Mouse (Mus musculus): ENCODE measurements at regions not wholly inside any gene's neighbourhood (a gene's known extent, or its start where the extent isn't known, plus 50 kb on each side); places are given as distances from the start of the nearest gene placed in this dataset.

GRCm38 (mm10) chr2:115126625-115127369, 454.7 kb upstream of the BC052040 start:
- no peak for DNase-seq

DNA sequence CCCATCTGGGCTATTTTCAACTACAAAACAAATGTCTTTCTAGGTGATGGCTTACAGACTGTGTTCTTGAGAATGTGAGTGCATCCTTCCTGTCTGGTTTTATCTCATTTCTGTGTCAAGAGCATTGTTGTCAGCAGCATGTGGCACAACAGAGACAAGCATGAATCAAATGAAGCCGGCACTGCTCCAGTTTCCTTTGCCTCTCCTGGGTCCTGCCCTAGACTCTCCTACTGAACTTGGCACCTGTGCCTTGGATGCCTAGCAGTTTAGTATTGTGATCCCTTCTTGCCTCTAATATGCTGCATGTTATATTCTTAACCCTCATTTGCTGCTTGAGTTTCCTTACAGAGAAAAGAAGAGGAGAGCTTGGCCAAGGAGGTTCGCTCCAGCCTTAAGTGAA, 449.8 kb upstream of the BC052040 start:
- DNase-seq: no peak

GRCm38 (mm10) chr2:115132165-115132592, 449.3 kb upstream of the BC052040 start:
- DNase-seq: no peak

- no peak for DNase-seq
Measured at GRCm38 (mm10) chr2:115141416-115141815, 440.1 kb upstream of the BC052040 start.

GRCm38 (mm10) chr2:115172111-115172510, 409.4 kb upstream of the BC052040 start:
- no peak for DNase-seq

DNA sequence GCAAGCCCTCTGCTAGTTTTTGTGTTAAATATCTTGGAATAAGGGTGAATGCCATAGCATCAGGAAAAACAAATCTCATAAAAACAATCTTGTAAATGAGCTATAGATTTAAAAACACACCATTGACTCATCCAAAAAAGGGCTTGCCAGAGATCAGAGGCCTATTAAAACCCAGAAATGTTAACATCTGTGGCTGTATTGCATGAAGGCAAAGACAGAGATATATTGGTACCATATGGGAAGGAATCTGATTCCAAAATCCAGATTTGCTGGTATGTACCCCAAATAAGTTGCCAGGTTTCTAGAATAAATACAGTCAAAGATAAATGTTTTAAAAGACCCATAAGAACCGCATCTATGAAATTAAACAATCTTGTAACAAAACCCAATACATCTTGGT, 404.4 kb upstream of the BC052040 start:
- DNase-seq: no peak

DNA sequence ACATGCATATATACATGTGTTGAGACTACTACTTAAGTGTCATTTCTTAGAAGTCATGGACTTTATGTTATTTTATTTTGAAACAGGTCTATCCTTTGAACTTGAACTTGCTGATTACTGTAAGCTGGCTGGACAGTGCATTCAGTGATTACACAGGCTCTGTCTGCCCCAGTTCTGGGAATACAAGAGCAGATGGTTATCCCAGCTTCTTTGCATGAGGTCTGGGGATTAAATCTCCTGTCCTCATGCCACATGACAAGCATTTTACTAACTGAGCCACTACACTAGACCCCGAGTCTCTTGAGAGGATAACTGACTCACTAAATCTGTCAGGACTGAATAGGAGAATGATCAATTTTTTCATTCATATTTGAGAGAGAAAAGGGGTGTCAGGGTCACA, 403.6 kb upstream of the BC052040 start:
- DNase-seq: no peak

GRCm38 (mm10) chr2:115211191-115211590, 370.3 kb upstream of the BC052040 start:
- no peak for DNase-seq

DNA sequence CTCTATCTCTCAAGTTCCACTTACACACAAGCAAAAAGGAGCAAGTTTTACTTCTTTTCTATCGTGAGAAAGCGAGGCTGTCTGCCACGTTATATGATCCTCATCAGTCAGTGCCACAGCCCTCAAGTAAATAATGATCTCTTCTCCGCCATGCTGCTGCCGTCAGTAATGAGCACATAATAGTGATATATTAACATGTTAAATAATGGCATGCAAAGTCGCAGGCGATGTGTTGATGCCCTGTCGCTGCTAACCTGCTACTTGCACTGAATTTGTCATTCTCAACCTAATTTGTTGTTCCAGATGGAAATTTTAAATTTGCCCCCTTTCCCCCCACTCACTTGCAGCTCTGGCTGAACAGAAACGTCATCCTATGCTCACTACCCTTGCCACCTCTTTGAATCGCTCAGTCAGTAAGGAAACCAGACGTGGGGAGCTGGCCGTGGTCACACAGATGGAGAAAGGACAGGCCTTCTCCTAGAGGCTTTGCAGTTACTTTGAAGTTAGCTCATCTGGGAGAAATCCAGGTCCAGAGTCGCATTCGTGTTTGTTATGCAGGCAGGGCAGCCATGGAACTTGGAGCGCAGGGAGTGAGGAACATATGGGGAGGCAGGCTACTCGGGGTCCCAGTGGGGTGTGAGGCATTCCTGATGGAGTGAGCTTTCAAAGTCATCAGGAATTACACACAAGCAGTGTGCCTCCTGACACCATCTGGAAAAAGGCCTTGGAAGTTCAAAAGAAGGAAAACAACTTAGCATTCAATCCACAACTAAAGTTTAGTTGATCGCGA, 368.1 kb upstream of the BC052040 start:
- DNase-seq: peak in 1 of 2 experiments; percentile 23

DNA sequence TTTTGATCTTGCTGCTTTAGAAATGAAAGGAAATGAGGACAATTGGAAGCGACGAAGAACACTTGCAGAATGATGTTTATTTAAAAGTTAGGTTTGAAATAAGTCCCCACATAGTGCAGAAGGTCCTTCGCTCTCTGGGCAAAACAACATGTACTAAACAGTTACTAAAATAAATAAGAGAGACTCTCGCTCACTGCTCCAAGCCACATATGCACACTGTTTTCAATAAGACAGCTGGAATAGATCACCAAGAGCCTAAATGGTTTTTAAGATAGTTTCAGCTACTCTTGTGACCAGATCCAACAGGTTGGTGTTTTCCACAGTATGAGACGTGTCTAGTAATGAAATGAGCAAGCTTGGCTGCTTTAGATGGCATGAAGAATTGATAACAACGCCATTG, 367.2 kb upstream of the BC052040 start:
- DNase-seq: no peak

DNA sequence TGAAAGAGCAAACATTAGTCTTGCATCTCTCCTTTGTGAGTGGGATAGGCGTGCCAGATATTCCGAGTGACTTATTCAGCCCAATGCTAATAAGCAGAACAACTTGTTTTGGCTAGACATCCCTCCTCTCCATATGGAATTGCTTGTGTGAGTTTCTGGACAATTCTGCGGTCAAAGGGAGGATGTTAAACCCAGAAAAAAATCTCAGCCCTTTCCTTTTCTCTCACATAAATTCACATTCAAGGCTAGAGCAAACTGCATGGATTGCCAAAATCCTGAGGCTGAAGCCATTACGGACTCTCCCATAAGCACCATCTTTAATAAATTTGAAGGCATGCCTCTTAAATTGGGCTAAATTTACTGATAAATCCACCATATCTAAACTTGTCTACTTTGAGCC, 351.5 kb upstream of the BC052040 start:
- no peak for DNase-seq

DNA sequence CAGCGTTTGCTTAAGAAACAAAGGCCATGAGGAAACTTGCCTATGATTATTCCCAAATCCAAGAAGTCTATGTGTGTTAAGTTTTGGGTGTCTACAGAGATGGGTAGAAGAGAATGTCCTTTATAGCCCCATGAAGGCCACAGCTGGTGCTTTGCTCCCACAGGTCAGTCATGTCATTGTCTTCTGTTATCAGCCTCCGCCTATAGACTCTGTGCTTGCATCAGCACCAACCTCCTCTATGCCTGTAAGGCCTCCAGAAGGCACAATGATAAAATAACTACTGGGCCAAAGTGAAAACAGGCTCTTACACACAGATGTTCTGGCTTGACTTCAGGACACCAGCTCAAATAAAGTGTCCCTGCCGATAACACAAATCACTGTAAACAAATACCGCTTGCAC, 333.8 kb upstream of the BC052040 start:
- no peak for DNase-seq

GRCm38 (mm10) chr2:115250019-115250807, 331.3 kb upstream of the BC052040 start:
- no peak for DNase-seq

DNA sequence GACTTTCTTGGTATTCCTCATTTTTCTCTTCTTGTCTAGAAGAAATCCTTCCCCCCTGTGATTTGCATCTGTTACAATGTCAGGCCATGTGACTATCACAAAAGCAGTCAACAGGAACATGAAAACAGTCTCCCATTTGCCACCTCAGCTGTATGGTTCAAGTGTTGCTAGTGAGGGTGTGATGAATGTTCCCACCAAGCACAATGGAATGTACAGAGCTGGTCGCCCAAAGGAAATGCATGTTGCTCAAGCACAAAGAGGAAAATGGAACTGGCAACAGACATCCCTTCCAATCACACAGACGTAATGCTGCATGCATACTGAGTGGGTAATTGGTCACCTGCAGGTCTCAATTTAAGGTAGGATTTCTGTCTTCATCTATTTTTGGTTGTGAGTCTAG, 324.1 kb upstream of the BC052040 start:
- no peak for DNase-seq

DNA sequence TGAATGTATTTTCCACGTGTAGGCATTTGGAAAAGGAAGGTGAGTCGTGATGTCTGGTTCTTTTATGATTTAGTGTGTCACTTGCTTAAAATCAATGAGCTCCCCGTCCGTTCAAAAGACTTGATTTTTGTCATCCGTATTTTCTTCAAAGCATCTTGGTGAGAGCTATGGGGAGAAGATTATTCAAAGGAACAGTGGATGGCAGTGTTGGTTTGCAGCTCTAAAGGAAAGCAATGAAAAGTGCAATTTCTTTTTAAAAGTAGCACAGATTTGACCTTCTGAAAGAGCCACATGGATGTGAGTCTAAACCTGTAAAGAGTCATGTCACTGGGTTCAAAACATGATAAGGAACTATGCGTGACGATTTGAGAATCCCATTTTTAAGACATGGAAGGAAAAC, 313.3 kb upstream of the BC052040 start:
- no peak for DNase-seq

- no peak for DNase-seq
Measured at GRCm38 (mm10) chr2:115277421-115277820, 304.1 kb upstream of the BC052040 start.

DNA sequence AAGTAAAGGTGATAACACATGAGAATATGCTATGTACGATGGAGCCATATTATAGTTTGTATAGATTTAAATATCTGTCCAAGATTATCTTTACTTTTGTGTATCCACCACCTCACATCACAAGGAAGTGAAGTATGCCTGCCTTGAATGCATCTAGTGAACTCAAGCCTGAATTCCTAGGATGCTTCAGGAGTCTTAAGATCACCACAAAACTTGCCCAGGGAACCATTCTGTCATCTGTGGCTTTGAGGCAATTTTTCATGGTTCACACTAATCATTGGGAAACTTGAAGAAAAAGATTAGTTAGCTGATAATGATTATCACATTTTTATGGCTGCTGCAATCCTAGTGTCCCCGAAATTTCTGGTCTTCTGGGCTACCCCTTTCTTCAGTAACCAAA, 288.5 kb upstream of the BC052040 start:
- no peak for DNase-seq

DNA sequence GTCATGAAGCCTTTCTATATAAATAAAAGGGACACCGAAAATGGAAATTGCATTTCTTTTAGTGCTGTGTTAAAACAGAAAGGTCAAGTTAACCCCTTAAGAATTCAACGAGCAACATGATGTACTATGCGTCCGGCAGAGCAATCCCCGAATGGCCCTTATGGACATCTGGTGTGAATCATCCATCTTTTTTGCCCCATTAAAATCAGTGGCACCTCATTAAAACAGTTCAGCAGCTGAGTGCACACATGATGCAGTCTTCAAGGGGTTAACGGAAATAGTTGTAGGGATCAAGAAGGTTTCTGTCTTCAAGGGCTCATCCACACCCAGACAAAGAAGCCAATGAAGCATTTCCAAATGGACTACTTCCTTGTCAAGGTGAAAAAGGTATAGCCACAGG, 284.1 kb upstream of the BC052040 start:
- no peak for DNase-seq

- no peak for DNase-seq
Measured at GRCm38 (mm10) chr2:115307248-115307647, 274.3 kb upstream of the BC052040 start.

DNA sequence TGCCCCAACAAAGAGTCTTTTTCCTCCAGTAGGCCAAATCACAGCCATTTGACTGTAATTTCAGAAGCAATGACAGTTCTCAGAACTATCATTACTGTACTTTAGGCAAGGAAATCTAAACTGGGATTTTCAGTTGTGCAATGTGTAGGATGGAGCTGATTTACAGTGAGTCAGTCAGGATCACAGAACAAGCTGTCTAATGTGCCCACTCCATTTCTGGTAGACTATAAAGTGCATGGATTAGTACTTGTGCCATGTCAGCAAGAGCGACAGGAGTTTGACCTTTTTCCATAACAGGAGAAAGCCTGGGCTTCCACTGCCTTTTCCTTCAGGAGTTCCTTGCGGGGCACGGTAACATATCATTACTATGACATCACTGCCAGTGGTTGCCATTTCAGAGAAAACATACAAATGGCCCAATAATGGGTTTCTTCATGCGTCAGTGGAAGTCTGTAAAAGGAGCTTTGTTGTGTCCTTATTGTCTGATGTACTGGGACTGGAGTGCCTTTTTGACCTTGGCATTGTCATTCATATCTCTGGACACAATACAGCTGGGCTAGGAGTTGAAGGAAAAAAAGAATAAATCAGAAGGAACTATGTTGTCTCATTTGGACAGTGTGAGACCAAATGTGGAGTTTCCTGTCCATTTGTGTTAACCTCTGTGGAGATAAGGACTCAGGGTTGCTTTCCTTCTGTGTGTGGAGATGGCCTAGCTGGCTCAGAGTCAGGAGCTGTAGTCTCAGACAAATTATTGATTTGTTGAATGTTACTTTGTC, 271.5 kb upstream of the BC052040 start:
- peak in 1 of 2 experiments; percentile 16 for DNase-seq

GRCm38 (mm10) chr2:115318551-115318950, 263.0 kb upstream of the BC052040 start:
- no peak for DNase-seq

DNA sequence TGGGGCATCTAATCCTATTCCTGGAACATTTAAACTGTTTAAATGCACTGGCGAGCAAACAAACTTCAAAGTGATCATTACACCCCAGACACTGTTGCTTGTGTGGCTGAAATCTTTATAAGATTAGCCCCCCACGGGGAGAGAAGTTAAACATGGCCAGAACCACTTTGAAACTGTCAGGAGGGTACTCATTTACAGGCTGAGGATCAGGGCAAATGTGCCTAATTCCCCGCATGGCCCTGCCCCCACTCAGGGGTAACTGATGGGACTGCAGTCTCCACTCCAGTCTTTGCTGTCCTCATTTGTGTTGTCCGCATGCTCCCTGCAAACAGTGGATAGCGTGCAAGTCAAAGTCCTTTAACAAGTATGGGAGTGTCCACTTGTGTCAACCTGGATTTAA, 258.9 kb upstream of the BC052040 start:
- DNase-seq: no peak

DNA sequence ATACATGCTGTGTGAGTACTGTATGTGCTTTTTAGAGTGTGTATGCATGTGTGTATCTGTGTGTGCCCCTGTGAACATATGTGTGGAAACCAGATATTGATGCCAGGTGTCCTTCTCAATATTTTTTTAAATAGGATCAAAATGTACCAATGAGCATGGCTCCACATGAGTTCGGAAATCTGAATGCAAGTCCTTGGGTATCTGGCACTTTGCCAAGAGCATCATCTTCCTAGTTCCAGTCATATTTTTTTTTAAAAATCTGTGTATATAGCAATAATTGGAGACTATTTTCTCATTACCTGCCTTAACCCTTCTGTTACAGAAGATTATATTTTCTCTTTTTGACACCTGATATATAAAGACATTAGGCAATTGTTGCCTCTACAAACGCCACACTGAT, 255.0 kb upstream of the BC052040 start:
- no peak for DNase-seq
